Comparison of ENCODE assay signal across 25 mouse cellular contexts in genomic region chr3:51647356-51647755, GRCm38 (mm10). TPM values are rescaled to one million over a fixed set of nuclear protein-coding genes. Genes with fewer than 3 reads are reported as not detected.
DNase-seq lines count a peak whose midpoint lies in the region; ATAC-seq lines count a peak whose summit lies in the region.
"Had no signal": no experiment of that assay in that cellular context is flagged by ENCODE, and none has a peak within 500 bp of the region (broad histone marks: within the 10 kb centered on the region; RNA-seq: fewer than 3 reads in every experiment).

No protein-coding gene starts in this region.

- H3K4me1 ChIP-seq in heart, embryonic 10.5 days = peaks cover 61% of the 10 kb centered on the region
- H3K4me1 ChIP-seq in hindbrain, embryonic 12.5 days = peaks cover 1% of the 10 kb centered on the region

- no peak for DNase-seq in heart, embryonic 10.5 days (ENCODE audit: low spot score)
- DNase-seq in heart, postnatal 25 days (ENCODE audit: low spot score) = no peak
- peak; percentile 78 for DNase-seq in MN1 (ENCODE audit: low spot score)
- peak; percentile 84 for DNase-seq in retina, postnatal 1 day
- DNase-seq: adrenal gland, adult 2 months; adrenal gland, postnatal 10 days; adrenal gland, postnatal 25 days; B cell, adult 2 months; cerebellum, adult 11 months; cerebellum, adult 18-20 months; cerebellum, adult 8-10 months; cerebellum, adult 9-11 months; cerebellum, postnatal 14 days; cerebellum, postnatal 36 days; embryo, embryonic 11 days had no signal

- no peak overlapping the region for H3K9ac ChIP-seq in hindbrain, embryonic 12.5 days
- H3K9ac ChIP-seq: embryonic facial prominence, embryonic 13.5 days; embryonic facial prominence, embryonic 15.5 days; forebrain, embryonic 12.5 days had no signal

- 0 out of 2 replicates have a peak overlapping the region, but pooled peaks have one; percentile 6 for H3K27ac ChIP-seq in heart, embryonic 10.5 days
- no peak overlapping the region for H3K27ac ChIP-seq in hindbrain, embryonic 12.5 days
- H3K27ac ChIP-seq: embryonic facial prominence, embryonic 13.5 days; embryonic facial prominence, embryonic 15.5 days; forebrain, embryonic 12.5 days had no signal

- no peaks in the 10 kb centered on the region for H3K9me3 ChIP-seq in heart, embryonic 10.5 days
- no peaks in the 10 kb centered on the region for H3K9me3 ChIP-seq in hindbrain, embryonic 12.5 days (replicated peaks)
- H3K9me3 ChIP-seq: embryonic facial prominence, embryonic 15.5 days; forebrain, embryonic 12.5 days; G1E had no signal

- no peak overlapping the region for H3K4me2 ChIP-seq in hindbrain, embryonic 12.5 days (replicated peaks)

- WGBS in heart, embryonic 10.5 days = 32% methylated on average over 4 of the region's 4 CpGs
- 80% methylated on average over 4 of the region's 4 CpGs for WGBS in hindbrain, embryonic 12.5 days

- no peak overlapping the region for H3K4me3 ChIP-seq in heart, embryonic 10.5 days
- H3K4me3 ChIP-seq in hindbrain, embryonic 12.5 days = no peak overlapping the region
- H3K4me3 ChIP-seq: embryonic facial prominence, embryonic 13.5 days; erythroblast, embryonic 14.5 days; forebrain, embryonic 12.5 days had no signal

- no peak for ATAC-seq in hindbrain, embryonic 12.5 days (ENCODE audit: low FRiP score)
- ATAC-seq: CD4-positive, CD25-positive, alpha-beta regulatory T cell, adult 4 months had no signal

- H3K36me3 ChIP-seq in heart, embryonic 10.5 days = no peaks in the 10 kb centered on the region
- no peaks in the 10 kb centered on the region for H3K36me3 ChIP-seq in hindbrain, embryonic 12.5 days
- H3K36me3 ChIP-seq: embryonic facial prominence, embryonic 13.5 days; embryonic facial prominence, embryonic 15.5 days; forebrain, embryonic 10.5 days; forebrain, embryonic 12.5 days; G1E had no signal

- intact Hi-C loops in heart, postnatal 25 days (cut with DNase I) = loop anchor here (2.0 kb wide), 1 partner anchor 595 kb away; no protein-coding TSS in a partner anchor

- H3K27me3 ChIP-seq in heart, embryonic 10.5 days (ENCODE audit: insufficient read depth, poor library complexity, severe bottlenecking) = no peaks in the 10 kb centered on the region
- H3K27me3 ChIP-seq in hindbrain, embryonic 12.5 days = no peaks in the 10 kb centered on the region
- H3K27me3 ChIP-seq: CH12.LX; embryonic facial prominence, embryonic 13.5 days; embryonic facial prominence, embryonic 15.5 days; forebrain, embryonic 12.5 days had no signal

RNA-seq across cellular contexts. Expression of gene Mgst2, which starts 12.8 kb away (rescaled TPM):
- 1.1 and 4.1 TPM in 2 replicates for polyA plus RNA-seq in heart, embryonic 10.5 days (2016; fragmentation: Nextera tagmentation; extraction: Ambion mirVana)
- under 1 TPM; 0.48 to 0.60 TPM for total RNA-seq in heart, postnatal 25 days (2021)
- polyA plus RNA-seq in hindbrain, embryonic 12.5 days (2016; fragmentation: Nextera tagmentation; extraction: Ambion mirVana) = 0.58 and 1.3 TPM in 2 replicates
- polyA plus RNA-seq: erythroblast, embryonic 14.5 days; forebrain, embryonic 12.5 days; forebrain, embryonic 14.5 days had no signal

Comparison
In these comparisons a context has a peak if more than half of its experiments do, and no peak if none do; other contexts are left out.
1. DNase-seq: peak in MN1 (single experiment) and retina, postnatal 1 day (single experiment); none in heart, embryonic 10.5 days (single experiment) and heart, postnatal 25 days (single experiment).